Mouse (Mus musculus): ENCODE measurements at regions not wholly inside any gene's neighbourhood (a gene's known extent, or its start where the extent isn't known, plus 50 kb on each side); places are given as distances from the start of the nearest gene placed in this dataset.

- DNase-seq (ENCODE audit: low spot score) = no peak
These were observed 325.6 kb upstream of the Itga1 start for GRCm38 (mm10) chr13:115427091-115428033.

GRCm38 (mm10) chr13:115425610-115426562 is 324.1 kb upstream of the Itga1 start:
- no peak for DNase-seq (ENCODE audit: low spot score)

- DNase-seq (ENCODE audit: low spot score) = no peak
These were observed 322.0 kb upstream of the Itga1 start for GRCm38 (mm10) chr13:115423761-115424160.

- no peak for DNase-seq (ENCODE audit: low spot score)
These were observed 319.7 kb upstream of the Itga1 start for GRCm38 (mm10) chr13:115421483-115421882.

GRCm38 (mm10) chr13:115417829-115418228 is 316.1 kb upstream of the Itga1 start:
- DNase-seq (ENCODE audit: low spot score) = no peak

GRCm38 (mm10) chr13:115413721-115414531 is 312.2 kb upstream of the Itga1 start:
- DNase-seq (ENCODE audit: low spot score) = no peak

GRCm38 (mm10) chr13:115405916-115406315 is 304.2 kb upstream of the Itga1 start:
- DNase-seq (ENCODE audit: low spot score) = no peak

GRCm38 (mm10) chr13:115400706-115401215 is 299.0 kb upstream of the Itga1 start:
- no peak for DNase-seq (ENCODE audit: low spot score)

- DNase-seq (ENCODE audit: low spot score) = no peak
These were observed 277.9 kb upstream of the Itga1 start for GRCm38 (mm10) chr13:115379682-115380081.

GRCm38 (mm10) chr13:115376180-115376880 is 274.6 kb upstream of the Itga1 start:
- DNase-seq (ENCODE audit: low spot score) = no peak

GRCm38 (mm10) chr13:115361457-115361856 is 259.7 kb upstream of the Itga1 start:
- DNase-seq (ENCODE audit: low spot score) = no peak

GRCm38 (mm10) chr13:115347022-115347398 is 245.2 kb upstream of the Itga1 start:
- no peak for DNase-seq (ENCODE audit: low spot score)

GRCm38 (mm10) chr13:115346115-115347021 is 244.6 kb upstream of the Itga1 start:
- no peak for DNase-seq (ENCODE audit: low spot score)

GRCm38 (mm10) chr13:115329000-115329960 is 227.5 kb upstream of the Itga1 start:
- no peak for DNase-seq (ENCODE audit: low spot score)

- DNase-seq (ENCODE audit: low spot score) = no peak
These were observed 224.5 kb upstream of the Itga1 start for GRCm38 (mm10) chr13:115326294-115326693.

GRCm38 (mm10) chr13:115316681-115317080 is 214.9 kb upstream of the Itga1 start:
- DNase-seq (ENCODE audit: low spot score) = no peak

- no peak for DNase-seq (ENCODE audit: low spot score)
These were observed 206.8 kb upstream of the Itga1 start for GRCm38 (mm10) chr13:115308586-115308985.

GRCm38 (mm10) chr13:115287371-115287770 is 185.6 kb upstream of the Itga1 start:
- DNase-seq (ENCODE audit: low spot score) = no peak

Measured in heart, adult 8-10 months (tissue).